Mouse (Mus musculus) neural tube, embryonic 11.5 days (tissue): Measurements from ENCODE around the gene Cln3. TPM values are rescaled to one million over a fixed set of nuclear protein-coding genes. Genes with fewer than 3 reads are reported as not detected.

Source experiments
- ATAC-seq: fragments of 200-750 bp; cut with Nextera tagmentation; 2 replicates; pipeline ENCODE4 v1.8.0; 2017; ENCODE audit warnings: moderate number of reproducible peaks, mild to moderate bottlenecking, moderate TSS enrichment, moderate library complexity; ENCODE audit not compliant: insufficient read depth, low FRiP score, low TSS enrichment
- DNase-seq: peaks from one replicate; pipeline ENCODE4 v3.0.0-alpha.2; 2015; ENCODE audit warnings: low spot score
- H3K27ac ChIP-seq: fragments of 300-500 bp; sonication (generic); 2 replicates; pipeline ENCODE4 v1.5.1; 2014; ENCODE audit warnings: low read depth, mild to moderate bottlenecking, low read length
- H3K27me3 ChIP-seq: fragments of 300-500 bp; sonication (generic); 2 replicates; pipeline ENCODE4 v1.6.1; 2014; ENCODE audit warnings: mild to moderate bottlenecking, low read length, mixed read lengths; ENCODE audit not compliant: control insufficient read depth, insufficient read depth
- H3K36me3 ChIP-seq: fragments of 300-500 bp; sonication (generic); 2 replicates; pipeline ENCODE4 v1.6.1; 2014; ENCODE audit warnings: mild to moderate bottlenecking, low read length, moderate library complexity, mixed read lengths; ENCODE audit not compliant: control insufficient read depth, insufficient read depth
- H3K4me1 ChIP-seq: fragments of 300-500 bp; sonication (generic); 2 replicates; pipeline ENCODE4 v1.6.1; 2014; ENCODE audit warnings: low read length, mixed read lengths; ENCODE audit not compliant: control insufficient read depth, insufficient read depth
- H3K4me2 ChIP-seq: fragments of 300-500 bp; sonication (generic); 2 replicates; pipeline ENCODE4 v1.6.1; 2014; ENCODE audit warnings: low read depth, mild to moderate bottlenecking, moderate library complexity
- H3K4me3 ChIP-seq: fragments of 300-500 bp; sonication (generic); 2 replicates; pipeline ENCODE4 v1.5.1; 2014; ENCODE audit warnings: low read depth, low read length
- H3K9ac ChIP-seq: fragments of 300-500 bp; sonication (generic); 2 replicates; pipeline ENCODE4 v1.6.1; 2014; ENCODE audit warnings: mild to moderate bottlenecking, low read length
- H3K9me3 ChIP-seq: fragments of 300-500 bp; sonication (generic); 2 replicates; pipeline ENCODE4 v1.6.1; 2016; ENCODE audit warnings: low read length; ENCODE audit not compliant: control insufficient read depth
- WGBS: fragments of 180-500 bp; shearing (Covaris S2); extraction: QIAGEN DNeasy Blood & Tissue Kit; methylation state at CpG from one replicate; pipeline ENCODE4 v1.1.7; 2014; 5-methylcytosine and 5-hydroxymethylcytosine counted together
- polyA plus RNA-seq: library from polyadenylated mRNA; unstranded; fragments of >200 nt; fragmentation: Nextera tagmentation; extraction: Ambion mirVana; gene quantifications from 2 replicates; pipeline ENCODE4 v1.2.1, GENCODE M21; 2014

Gene Cln3
- polyA plus RNA-seq, 1 experiment from 2014 or later, result 19.8 TPM

DNA sequence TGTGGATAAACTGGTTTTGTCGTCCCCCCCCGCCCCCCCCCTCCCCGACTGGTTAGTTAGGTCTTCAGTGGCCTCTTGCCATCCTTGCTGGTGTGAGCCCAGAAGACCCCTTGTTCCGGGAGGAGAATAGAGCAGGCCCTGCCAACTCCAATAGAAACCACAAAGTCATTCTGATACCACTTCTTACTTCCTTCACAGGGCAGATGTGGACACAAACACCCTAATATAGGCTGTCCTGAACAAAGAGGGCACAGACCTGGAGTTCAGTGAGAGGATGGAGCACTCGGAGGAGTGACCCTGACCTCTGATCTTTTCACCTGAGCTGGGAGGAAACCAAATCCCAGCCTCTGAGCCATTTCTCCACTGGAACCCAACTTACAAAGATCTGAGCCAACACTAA, 16.3 kb upstream of the Cln3 start:
- H3K27ac ChIP-seq, result no peak overlapping the region
- no peaks in the 10 kb centered on the region for H3K9me3 ChIP-seq
- no peak overlapping the region for H3K4me2 ChIP-seq
- DNase-seq, result no peak
- H3K4me3 ChIP-seq, result no peak overlapping the region
- no peaks in the 10 kb centered on the region for H3K4me1 ChIP-seq
- WGBS, result 45% methylated on average over 5 of the region's 5 CpGs
- ATAC-seq, result no peak
- no peak overlapping the region for H3K9ac ChIP-seq
- no peaks in the 10 kb centered on the region for H3K36me3 ChIP-seq
- H3K27me3 ChIP-seq, result no peaks in the 10 kb centered on the region

DNA sequence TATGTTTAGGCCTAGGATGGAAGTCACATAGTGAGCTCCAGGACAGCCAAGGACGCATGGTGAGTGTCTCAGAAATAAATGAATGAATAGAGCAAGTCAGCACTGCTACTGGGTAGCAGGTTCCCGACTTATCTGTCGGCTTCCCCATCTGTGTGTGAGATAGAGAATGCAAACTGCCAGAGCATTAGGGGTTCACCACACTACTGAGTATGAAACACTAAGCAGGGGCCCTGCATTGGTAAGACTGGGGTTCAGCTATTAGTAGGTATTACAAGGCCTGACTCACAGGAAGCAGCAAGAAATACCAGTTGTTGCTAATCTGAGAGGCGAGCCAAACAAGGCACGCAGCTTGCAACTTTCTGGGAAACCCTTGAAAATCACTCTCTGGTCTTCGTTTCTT, 13.3 kb upstream of the Cln3 start:
- H3K4me3 ChIP-seq, result no peak overlapping the region
- no peaks in the 10 kb centered on the region for H3K36me3 ChIP-seq
- DNase-seq, result no peak
- no peak for ATAC-seq
- H3K27ac ChIP-seq, result no peak overlapping the region
- H3K4me2 ChIP-seq, result no peak overlapping the region
- no peaks in the 10 kb centered on the region for H3K9me3 ChIP-seq
- no peaks in the 10 kb centered on the region for H3K27me3 ChIP-seq
- no peaks in the 10 kb centered on the region for H3K4me1 ChIP-seq
- 81% methylated on average over 6 of the region's 6 CpGs for WGBS
- no peak overlapping the region for H3K9ac ChIP-seq

DNA sequence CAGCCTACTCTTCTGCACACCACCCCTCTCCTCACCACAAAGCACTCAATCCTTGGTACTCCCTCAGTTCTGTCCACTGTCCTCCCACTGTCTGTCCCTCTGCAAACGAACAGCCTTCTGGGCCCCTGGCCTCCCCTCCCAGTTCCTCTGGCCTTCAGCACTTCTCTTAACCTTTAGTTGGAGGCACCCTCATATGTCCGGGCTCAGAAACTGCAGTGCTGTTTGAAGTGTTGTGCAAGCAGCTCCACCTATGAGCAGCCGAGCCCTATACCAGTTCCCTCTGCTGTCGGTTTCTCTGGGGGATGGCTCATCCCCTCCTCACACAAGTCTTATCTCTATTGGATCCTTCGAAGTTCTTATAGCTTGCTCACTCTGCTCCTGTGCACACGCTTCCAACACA, 10.8 kb upstream of the Cln3 start:
- H3K9me3 ChIP-seq, result no peaks in the 10 kb centered on the region
- H3K36me3 ChIP-seq, result no peaks in the 10 kb centered on the region
- ATAC-seq, result no peak
- no peak for DNase-seq
- 71% methylated on average over 6 of the region's 6 CpGs for WGBS
- no peak overlapping the region for H3K9ac ChIP-seq
- H3K27ac ChIP-seq, result no peak overlapping the region
- H3K27me3 ChIP-seq, result no peaks in the 10 kb centered on the region
- H3K4me2 ChIP-seq, result no peak overlapping the region
- no peaks in the 10 kb centered on the region for H3K4me1 ChIP-seq
- H3K4me3 ChIP-seq, result no peak overlapping the region

- DNase-seq, result no peak
- ATAC-seq, result no peak
- no peak overlapping the region for H3K27ac ChIP-seq
Observed at GRCm38 (mm10) chr7:126595890-126596289, 10.3 kb upstream of the Cln3 start.

GRCm38 (mm10) chr7:126594862-126595561, 9.4 kb upstream of the Cln3 start, which contains the start of gene Il27:
Gene Il27 (minus strand): TSS chr7:126594941.
- no peak for DNase-seq
- no peak within 1 kb of the TSS for H3K4me3 ChIP-seq
- H3K27ac ChIP-seq, result no peak within 1 kb of the TSS

More at GRCm38 (mm10) chr7:126595890-126596289, 10.3 kb upstream of the Cln3 start:
- no peaks in the 10 kb centered on the region for H3K36me3 ChIP-seq
- WGBS, result 84% methylated on average over 5 of the region's 5 CpGs
- H3K9ac ChIP-seq, result no peak overlapping the region
- no peaks in the 10 kb centered on the region for H3K4me1 ChIP-seq
- no peak overlapping the region for H3K4me2 ChIP-seq
- no peaks in the 10 kb centered on the region for H3K9me3 ChIP-seq
- no peak overlapping the region for H3K4me3 ChIP-seq
- no peaks in the 10 kb centered on the region for H3K27me3 ChIP-seq

GRCm38 (mm10) chr7:126587779-126588178, 2.2 kb upstream of the Cln3 start:
- peak; percentile 82 for DNase-seq
- no peaks in the 10 kb centered on the region for H3K4me1 ChIP-seq
- H3K4me3 ChIP-seq, result no peak overlapping the region
- H3K27ac ChIP-seq, result no peak overlapping the region
- no peaks in the 10 kb centered on the region for H3K36me3 ChIP-seq
- peak overlapping the region; percentile 27 for H3K4me2 ChIP-seq
- H3K9me3 ChIP-seq, result no peaks in the 10 kb centered on the region
- peak; percentile 38 for ATAC-seq
- H3K9ac ChIP-seq, result peak overlapping the region; percentile 42
- WGBS, result 4% methylated on average over 16 of the region's 16 CpGs
- no peaks in the 10 kb centered on the region for H3K27me3 ChIP-seq

More at GRCm38 (mm10) chr7:126594862-126595561, 9.4 kb upstream of the Cln3 start, which contains the start of gene Il27:
- WGBS, result 87% methylated on average over 11 of the region's 11 CpGs
- no peak within 1 kb of the TSS for H3K4me2 ChIP-seq
- H3K9ac ChIP-seq, result no peak within 1 kb of the TSS
- no peaks in the 10 kb centered on the region for H3K4me1 ChIP-seq
- no peaks in the 10 kb centered on the region for H3K9me3 ChIP-seq
- H3K27me3 ChIP-seq, result no peaks in the 10 kb centered on the region
- H3K36me3 ChIP-seq, result no peaks in the 10 kb centered on the region
- no peak for ATAC-seq

DNA sequence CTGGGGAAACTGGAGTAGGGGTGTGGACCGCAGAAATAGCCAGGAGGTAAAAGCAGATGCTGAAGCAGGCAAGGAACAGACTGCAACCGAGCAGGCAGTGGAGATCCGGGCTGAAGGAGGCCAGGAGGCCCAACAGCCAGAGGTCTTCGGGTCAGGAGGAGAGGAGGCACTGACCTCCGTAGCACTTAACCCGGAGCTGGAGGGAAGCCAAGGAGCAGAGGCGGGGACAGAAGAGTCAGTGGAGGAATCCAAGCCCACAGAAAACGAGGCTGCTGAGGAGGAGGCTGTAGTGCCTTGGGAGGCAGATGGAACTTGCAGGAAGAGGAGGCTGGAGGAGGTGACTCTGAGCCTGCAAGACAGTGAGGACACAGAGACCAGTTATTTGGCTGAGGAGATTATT, 1.2 kb upstream of the Cln3 start:
- no peaks in the 10 kb centered on the region for H3K9me3 ChIP-seq
- no peak overlapping the region for H3K4me3 ChIP-seq
- ATAC-seq (no peak), DNase-seq (no peak)
- H3K36me3 ChIP-seq, result no peaks in the 10 kb centered on the region
- H3K9ac ChIP-seq, result no peak overlapping the region
- H3K4me2 ChIP-seq, result no peak overlapping the region
- 0 out of 2 replicates have a peak, but pooled peaks cover 3% of the 10 kb centered on the region for H3K4me1 ChIP-seq
- 85% methylated on average over 8 of the region's 8 CpGs for WGBS
- no peaks in the 10 kb centered on the region for H3K27me3 ChIP-seq
- H3K27ac ChIP-seq, result no peak overlapping the region

DNA sequence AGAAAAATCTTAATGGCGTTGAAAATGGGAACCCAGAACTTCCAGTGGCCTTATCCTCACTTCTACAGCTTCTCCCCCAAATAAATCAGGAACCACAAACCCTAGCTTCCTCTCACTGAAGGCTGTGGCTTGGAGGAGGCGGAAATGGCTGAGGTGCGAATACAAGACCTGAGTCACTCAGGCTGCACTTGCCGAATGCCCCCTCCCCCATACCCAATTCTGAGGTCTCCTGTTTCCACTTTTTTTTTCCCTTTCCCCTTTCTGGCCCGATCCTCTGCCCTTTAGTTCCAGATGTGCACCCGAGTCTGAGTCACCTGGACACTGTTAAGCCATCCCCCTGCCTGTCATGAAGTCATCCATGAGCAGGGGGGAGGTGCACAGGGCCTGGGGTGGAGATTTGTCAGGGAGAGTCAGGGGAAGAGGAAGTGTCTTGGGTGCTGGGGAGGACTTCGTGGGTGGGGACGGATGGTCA, 1.1 kb downstream of the Cln3 start, which contains the start of gene Apobr:
Apobr (plus strand) TSS at position 437 of the 472 bp plus-strand sequence.
- H3K4me2 ChIP-seq, result no peak within 1 kb of the TSS; the same call in 1 of the 2 replicates
- ATAC-seq (no peak), DNase-seq (no peak)
- 77% methylated on average over 8 of the region's 8 CpGs for WGBS
- H3K27me3 ChIP-seq, result no peaks in the 10 kb centered on the region
- no peak within 1 kb of the TSS for H3K9ac ChIP-seq
- H3K4me3 ChIP-seq, result 0 out of 2 replicates have a peak within 1 kb of the TSS, but pooled peaks have one; percentile 54
- no peaks in the 10 kb centered on the region for H3K9me3 ChIP-seq
- no peaks in the 10 kb centered on the region for H3K36me3 ChIP-seq
- 0 out of 2 replicates have a peak, but pooled peaks cover 3% of the 10 kb centered on the region for H3K4me1 ChIP-seq
- H3K27ac ChIP-seq, result no peak within 1 kb of the TSS

- no peaks in the 10 kb centered on the region for H3K36me3 ChIP-seq
- H3K9me3 ChIP-seq, result no peaks in the 10 kb centered on the region
- H3K4me1 ChIP-seq, result 0 out of 2 replicates have a peak, but pooled peaks cover 3% of the 10 kb centered on the region
- peak overlapping the region; percentile 54 for H3K4me3 ChIP-seq
- H3K27me3 ChIP-seq, result no peaks in the 10 kb centered on the region
- DNase-seq, result no peak
- peak overlapping the region; percentile 80 for H3K4me2 ChIP-seq
- H3K9ac ChIP-seq, result no peak overlapping the region; the same call in 1 of the 2 replicates
- no peak overlapping the region for H3K27ac ChIP-seq
- 60% methylated on average over 6 of the region's 6 CpGs for WGBS
- no peak for ATAC-seq
Observed at GRCm38 (mm10) chr7:126583761-126584160, 1.9 kb downstream of the Cln3 start.
